Mouse (Mus musculus) forebrain, embryonic 14.5 days (tissue): Measurements from ENCODE around the gene Uqcc3. TPM values are rescaled to one million over a fixed set of nuclear protein-coding genes. Genes with fewer than 3 reads are reported as not detected.
A peak's percentile ranks its signal among the peaks of the same experiment; 100 is the strongest.

Experiments
- ATAC-seq: fragments of 200-750 bp; cut with Nextera tagmentation; 2 replicates; pipeline ENCODE4 v1.8.0; 2017; ENCODE audit warnings: mild to moderate bottlenecking, moderate library complexity
- DNase-seq: peaks from one replicate; pipeline ENCODE4 v3.0.0-alpha.2; 2015; ENCODE audit warnings: low spot score
- H3K27ac ChIP-seq: fragments of 300-500 bp; sonication (generic); 2 replicates; pipeline ENCODE4 v1.5.1; 2014; ENCODE audit warnings: low read depth, mild to moderate bottlenecking, control low read depth, low read length, moderate library complexity
- H3K27me3 ChIP-seq: fragments of 300-500 bp; sonication (generic); replicated peaks from 2 replicates; pipeline ENCODE4 v1.6.1; 2014; ENCODE audit warnings: low read length, control low read depth, mixed read lengths; ENCODE audit not compliant: control insufficient read depth, insufficient read depth
- H3K36me3 ChIP-seq: fragments of 300-500 bp; sonication (generic); 2 replicates; pipeline ENCODE4 v1.6.1; 2014; ENCODE audit warnings: low read length, control low read depth; ENCODE audit not compliant: control insufficient read depth, insufficient read depth
- H3K4me1 ChIP-seq: fragments of 300-500 bp; sonication (generic); 2 replicates; pipeline ENCODE4 v1.6.1; 2014; ENCODE audit warnings: antibody characterized with exemption, low read length, control low read depth; ENCODE audit not compliant: control insufficient read depth, insufficient read depth
- H3K4me2 ChIP-seq: fragments of 300-500 bp; sonication (generic); 2 replicates; pipeline ENCODE4 v1.6.1; 2014; ENCODE audit warnings: mild to moderate bottlenecking, control low read depth, low read length
- H3K4me3 ChIP-seq: fragments of 300-500 bp; sonication (generic); 2 replicates; pipeline ENCODE4 v1.5.1; 2014; ENCODE audit warnings: low read depth, low read length, control low read depth
- H3K9ac ChIP-seq: fragments of 300-500 bp; sonication (generic); 2 replicates; pipeline ENCODE4 v1.6.1; 2014; ENCODE audit warnings: mild to moderate bottlenecking, low read length, control low read depth, moderate library complexity
- H3K9me3 ChIP-seq: fragments of 300-500 bp; sonication (generic); replicated peaks from 2 replicates; pipeline ENCODE4 v1.6.1; 2016; ENCODE audit warnings: low read length, control low read depth, mixed read lengths; ENCODE audit not compliant: control insufficient read depth
- WGBS: fragments of 180-500 bp; shearing (Covaris S2); extraction: QIAGEN DNeasy Blood & Tissue Kit; methylation state at CpG from one replicate; pipeline ENCODE4 v1.1.7; 2014; 5-methylcytosine and 5-hydroxymethylcytosine counted together
- polyA plus RNA-seq: library from polyadenylated mRNA; unstranded; fragments of >200 nt; fragmentation: Nextera tagmentation; extraction: Ambion mirVana; gene quantifications from 2 replicates; pipeline ENCODE4 v1.2.1, GENCODE M21; 2014

Gene Uqcc3
- polyA plus RNA-seq, 1 experiment from 2014 or later, result 66.4 TPM

GRCm38 (mm10) chr19:8864265-8864664 lies 16.5 kb downstream of the Uqcc3 start:
- Histone ChIP-seq H3K4me2 (no peak overlapping the region), H3K4me1 (no peaks in the 10 kb centered on the region), H3K27ac (no peak overlapping the region), H3K27me3 (no peaks in the 10 kb centered on the region), H3K9me3 (no peaks in the 10 kb centered on the region), H3K36me3 (no peaks in the 10 kb centered on the region), H3K4me3 (no peak overlapping the region), H3K9ac (no peak overlapping the region)
- ATAC-seq (no peak), DNase-seq (no peak)
- 86% methylated on average over 6 of the region's 6 CpGs for WGBS

GRCm38 (mm10) chr19:8859018-8859417 lies 21.7 kb downstream of the Uqcc3 start:
- Histone ChIP-seq H3K9ac (no peak overlapping the region), H3K4me1 (no peaks in the 10 kb centered on the region), H3K27me3 (no peaks in the 10 kb centered on the region), H3K36me3 (no peaks in the 10 kb centered on the region), H3K27ac (no peak overlapping the region), H3K9me3 (no peaks in the 10 kb centered on the region), H3K4me3 (no peak overlapping the region), H3K4me2 (no peak overlapping the region)
- DNase-seq (peak; percentile 45), ATAC-seq (no peak)
- 8% methylated on average over 1 of the region's 1 CpGs for WGBS

GRCm38 (mm10) chr19:8857689-8858088 lies 23.0 kb downstream of the Uqcc3 start:
- H3K9me3 ChIP-seq, result no peaks in the 10 kb centered on the region
- no peaks in the 10 kb centered on the region for H3K36me3 ChIP-seq
- no peaks in the 10 kb centered on the region for H3K27me3 ChIP-seq
- H3K9ac ChIP-seq, result no peak overlapping the region
- DNase-seq (peak; percentile 51), ATAC-seq (no peak)
- WGBS, result 59% methylated on average over 4 of the region's 4 CpGs
- H3K4me2 ChIP-seq, result no peak overlapping the region
- H3K4me3 ChIP-seq, result no peak overlapping the region
- no peaks in the 10 kb centered on the region for H3K4me1 ChIP-seq
- no peak overlapping the region for H3K27ac ChIP-seq

- no peak for ATAC-seq
- Histone ChIP-seq H3K4me1 (no peaks in the 10 kb centered on the region), H3K27me3 (no peaks in the 10 kb centered on the region), H3K9me3 (no peaks in the 10 kb centered on the region), H3K4me3 (no peak overlapping the region), H3K4me2 (no peak overlapping the region), H3K27ac (no peak overlapping the region), H3K9ac (no peak overlapping the region), H3K36me3 (peaks cover 11% of the 10 kb centered on the region)
- no peak for DNase-seq
- 88% methylated on average over 3 of the region's 3 CpGs for WGBS
These were observed 27.6 kb downstream of the Uqcc3 start for GRCm38 (mm10) chr19:8853117-8853516.

- DNase-seq (no peak), ATAC-seq (no peak)
- Histone ChIP-seq H3K27me3 (no peaks in the 10 kb centered on the region), H3K36me3 (peaks cover 17% of the 10 kb centered on the region), H3K9me3 (no peaks in the 10 kb centered on the region), H3K27ac (no peak overlapping the region), H3K4me3 (no peak overlapping the region), H3K4me1 (no peaks in the 10 kb centered on the region), H3K9ac (no peak overlapping the region), H3K4me2 (no peak overlapping the region)
- WGBS, result 68% methylated on average over 10 of the region's 10 CpGs
These were observed 28.3 kb downstream of the Uqcc3 start for GRCm38 (mm10) chr19:8852236-8852928.

GRCm38 (mm10) chr19:8851639-8852038 lies 29.1 kb downstream of the Uqcc3 start:
- Histone ChIP-seq H3K9ac (no peak overlapping the region), H3K4me1 (no peaks in the 10 kb centered on the region)
- WGBS, result 58% methylated on average over 7 of the region's 7 CpGs

GRCm38 (mm10) chr19:8850402-8850901 lies 30.3 kb downstream of the Uqcc3 start, which contains the start of gene Lrrn4cl:
Gene Lrrn4cl (plus strand): TSS chr19:8850768.
- 46% methylated on average over 7 of the region's 7 CpGs for WGBS
- H3K27me3 ChIP-seq, result no peaks in the 10 kb centered on the region
- DNase-seq, result no peak
- no peak for ATAC-seq
- no peak within 1 kb of the TSS for H3K27ac ChIP-seq
- no peaks in the 10 kb centered on the region for H3K9me3 ChIP-seq
- H3K9ac ChIP-seq, result 0 out of 2 replicates have a peak within 1 kb of the TSS, but pooled peaks have one; percentile 17
- no peak within 1 kb of the TSS for H3K4me3 ChIP-seq
- H3K4me1 ChIP-seq, result no peaks in the 10 kb centered on the region
- peaks cover 36% of the 10 kb centered on the region for H3K36me3 ChIP-seq
- H3K4me2 ChIP-seq, result no peak within 1 kb of the TSS

More at GRCm38 (mm10) chr19:8851639-8852038, 29.1 kb downstream of the Uqcc3 start:
- Histone ChIP-seq H3K27me3 (no peaks in the 10 kb centered on the region), H3K4me3 (no peak overlapping the region), H3K36me3 (peaks cover 24% of the 10 kb centered on the region), H3K9me3 (no peaks in the 10 kb centered on the region), H3K27ac (no peak overlapping the region), H3K4me2 (no peak overlapping the region)
- DNase-seq (no peak), ATAC-seq (no peak)

- H3K9me3 ChIP-seq, result no peaks in the 10 kb centered on the region
- H3K4me2 ChIP-seq, result no peak overlapping the region
- 81% methylated on average over 5 of the region's 5 CpGs for WGBS
- H3K4me1 ChIP-seq, result no peaks in the 10 kb centered on the region
- H3K27ac ChIP-seq, result no peak overlapping the region
- H3K27me3 ChIP-seq, result no peaks in the 10 kb centered on the region
- no peak for DNase-seq
- H3K9ac ChIP-seq, result no peak overlapping the region
- H3K36me3 ChIP-seq, result peaks cover 52% of the 10 kb centered on the region
- H3K4me3 ChIP-seq, result no peak overlapping the region
- ATAC-seq, result no peak
These were observed 32.4 kb downstream of the Uqcc3 start for GRCm38 (mm10) chr19:8848356-8848755.

- Histone ChIP-seq H3K4me3 (no peak overlapping the region), H3K9ac (no peak overlapping the region), H3K27ac (no peak overlapping the region), H3K4me1 (peaks cover 11% of the 10 kb centered on the region), H3K36me3 (peaks cover 67% of the 10 kb centered on the region), H3K9me3 (no peaks in the 10 kb centered on the region), H3K27me3 (no peaks in the 10 kb centered on the region), H3K4me2 (no peak overlapping the region)
- DNase-seq (peak; percentile 89), ATAC-seq (no peak)
- WGBS, result 60% methylated on average over 5 of the region's 5 CpGs
These were observed 36.2 kb downstream of the Uqcc3 start for GRCm38 (mm10) chr19:8844371-8845129.
